29 mouse cellular contexts compared by ENCODE assay signal in genomic region chr17:23609612-23610011, GRCm38 (mm10). TPM values are rescaled to one million over a fixed set of nuclear protein-coding genes. Genes with fewer than 3 reads are reported as not detected.
A peak's percentile ranks its signal among the peaks of the same experiment; 100 is the strongest.
DNase-seq lines count a peak whose midpoint lies in the region; ATAC-seq and TF ChIP-seq lines count a peak whose summit lies in the region.
"Had no signal": no experiment of that assay in that cellular context is flagged by ENCODE, and none has a peak within 500 bp of the region (broad histone marks: within the 10 kb centered on the region; RNA-seq: fewer than 3 reads in every experiment).

No protein-coding gene starts in this region.

- ATAC-seq in hindbrain, postnatal 0 days, result peak; percentile 66

- no peaks in the 10 kb centered on the region for H3K4me1 ChIP-seq in hindbrain, postnatal 0 days (ENCODE audit: insufficient read depth, low read length)
- no peaks in the 10 kb centered on the region for H3K4me1 ChIP-seq in hindbrain, embryonic 10.5 days (replicated peaks)
- peaks cover 7% of the 10 kb centered on the region for H3K4me1 ChIP-seq in bone marrow, adult 2 months (ENCODE audit: control insufficient read depth, insufficient read depth, low read length)
- H3K4me1 ChIP-seq: embryonic facial prominence, embryonic 15.5 days; hindbrain, embryonic 12.5 days; limb, embryonic 12.5 days had no signal

- no peak for TF ChIP-seq POLR2A in bone marrow, adult 2 months (IDR thresholded peaks at IDR 0.05; ENCODE audit: borderline replicate concordance, control insufficient read depth, low read depth, low read length)

- DNase-seq in hindbrain, postnatal 0 days (ENCODE audit: low spot score), result peak; percentile 46
- DNase-seq in hindbrain, embryonic 10.5 days (ENCODE audit: low spot score), result no peak
- peak; percentile 52 to 67 for DNase-seq in cerebellum, adult 18-20 months
- DNase-seq in cerebellum, postnatal 14 days, result peak; percentile 87 to 93
- no peak for DNase-seq in c-Kit-positive CD71-positive TER-119-positive erythroid progenitor cells, embryonic 14.5 days (ENCODE audit: low spot score)
- DNase-seq in kidney, postnatal 36 days, result no peak
- no peak for DNase-seq in embryo, embryonic 10 days (ENCODE audit: low spot score)
- DNase-seq: kidney, adult 18-20 months; liver, postnatal 0 days; lung, postnatal 10 days; right cerebral cortex, postnatal 14 days had no signal

- H3K9ac ChIP-seq in hindbrain, postnatal 0 days (replicated peaks; ENCODE audit: low read length), result no peak overlapping the region
- H3K9ac ChIP-seq: embryonic facial prominence, embryonic 15.5 days; hindbrain, embryonic 12.5 days; limb, embryonic 12.5 days; liver, postnatal 0 days had no signal

- H3K27me3 ChIP-seq in hindbrain, postnatal 0 days (ENCODE audit: insufficient read depth, low read length), result no peaks in the 10 kb centered on the region
- no peaks in the 10 kb centered on the region for H3K27me3 ChIP-seq in hindbrain, embryonic 10.5 days (ENCODE audit: insufficient read depth, poor library complexity, severe bottlenecking)
- H3K27me3 ChIP-seq: embryonic facial prominence, embryonic 15.5 days; limb, embryonic 12.5 days had no signal

- H3K4me2 ChIP-seq in hindbrain, postnatal 0 days (ENCODE audit: low read depth, low read length), result no peak overlapping the region
- H3K4me2 ChIP-seq: embryonic facial prominence, embryonic 15.5 days; heart, embryonic 11.5 days; hindbrain, embryonic 12.5 days; limb, embryonic 12.5 days; liver, embryonic 11.5 days; midbrain, embryonic 11.5 days had no signal

- H3K9me3 ChIP-seq in hindbrain, postnatal 0 days (ENCODE audit: low read length), result no peaks in the 10 kb centered on the region
- no peaks in the 10 kb centered on the region for H3K9me3 ChIP-seq in hindbrain, embryonic 10.5 days
- H3K9me3 ChIP-seq: embryonic facial prominence, embryonic 15.5 days; hindbrain, embryonic 12.5 days; limb, embryonic 12.5 days had no signal

- TF ChIP-seq CTCF in hindbrain, postnatal 0 days (IDR thresholded peaks at IDR 0.05; ENCODE audit: low read depth), result no peak
- no peak for TF ChIP-seq CTCF in bone marrow, adult 2 months (IDR thresholded peaks at IDR 0.05; ENCODE audit: control insufficient read depth, insufficient read depth, low read length)

- WGBS in hindbrain, postnatal 0 days, result 80% methylated on average over 24 of the region's 24 CpGs
- WGBS in hindbrain, embryonic 10.5 days, result 95% methylated on average over 24 of the region's 24 CpGs
- 89% methylated on average over 24 of the region's 24 CpGs for WGBS in bone marrow, adult 2 months

- H3K4me3 ChIP-seq in hindbrain, postnatal 0 days (ENCODE audit: low read length), result no peak overlapping the region
- H3K4me3 ChIP-seq in hindbrain, embryonic 10.5 days, result no peak overlapping the region
- H3K4me3 ChIP-seq in bone marrow, adult 2 months (replicated peaks; ENCODE audit: control insufficient read depth, low read depth, low read length), result no peak overlapping the region
- H3K4me3 ChIP-seq: embryonic facial prominence, embryonic 15.5 days; hindbrain, embryonic 12.5 days; limb, embryonic 12.5 days had no signal

- no peak overlapping the region for H3K27ac ChIP-seq in hindbrain, postnatal 0 days
- no peak overlapping the region for H3K27ac ChIP-seq in hindbrain, embryonic 10.5 days
- H3K27ac ChIP-seq in bone marrow, adult 2 months (ENCODE audit: control insufficient read depth, insufficient read depth, low read depth, low read length, poor library complexity), result peak overlapping the region; percentile 41
- H3K27ac ChIP-seq: embryonic facial prominence, embryonic 15.5 days; hindbrain, embryonic 12.5 days; limb, embryonic 12.5 days had no signal

- H3K36me3 ChIP-seq in hindbrain, postnatal 0 days (ENCODE audit: insufficient read depth, low read length), result no peaks in the 10 kb centered on the region
- H3K36me3 ChIP-seq in hindbrain, embryonic 10.5 days, result no peaks in the 10 kb centered on the region
- H3K36me3 ChIP-seq: embryonic facial prominence, embryonic 15.5 days; hindbrain, embryonic 12.5 days; limb, embryonic 12.5 days had no signal

RNA-seq across cellular contexts. Expression of gene Zscan10, which starts 9.0 kb away (rescaled TPM):
- total RNA-seq in hindbrain, postnatal 0 days (2014; rRNA removed), result 0.10 TPM in 1 of 2 replicates, not detected in the other
- 0.14 and 0.26 TPM in 2 replicates for polyA plus RNA-seq in hindbrain, postnatal 0 days (2015; fragmentation: Nextera tagmentation; extraction: Ambion mirVana)
- 0.92 and 0.94 TPM in 2 replicates for polyA plus RNA-seq in hindbrain, embryonic 10.5 days (2016; fragmentation: Nextera tagmentation; extraction: Ambion mirVana)
- 4.2 TPM in 1 of 2 replicates, not detected in the other for polyA plus RNA-seq in bone marrow, adult 2 months (2011; ENCODE audit: insufficient read depth, insufficient read length, low replicate concordance, missing spikeins)
- total RNA-seq: adrenal gland, adult 18-20 months; gastrocnemius, adult 8-10 months; left cerebral cortex, postnatal 10 days; monocyte, adult 5-6 weeks; neutrophil, adult 5-6 weeks had no signal
- polyA plus RNA-seq: forebrain, embryonic 14.5 days; frontal cortex, adult 2 months; gonadal fat pad, adult 2 months; heart, embryonic 11.5 days; heart, postnatal 0 days; kidney, embryonic 16.5 days; liver, postnatal 0 days; midbrain, embryonic 11.5 days had no signal

RNA-seq across cellular contexts. Expression of gene Zfp13, which starts 10.3 kb away (rescaled TPM):
- total RNA-seq in hindbrain, postnatal 0 days (2014; rRNA removed), result 37.6 and 44.0 TPM in 2 replicates
- 21.5 and 21.6 TPM in 2 replicates for polyA plus RNA-seq in hindbrain, postnatal 0 days (2015; fragmentation: Nextera tagmentation; extraction: Ambion mirVana)
- 22.5 and 23.4 TPM in 2 replicates for polyA plus RNA-seq in hindbrain, embryonic 10.5 days (2016; fragmentation: Nextera tagmentation; extraction: Ambion mirVana)
- polyA plus RNA-seq in bone marrow, adult 2 months (2011; ENCODE audit: insufficient read depth, insufficient read length, low replicate concordance, missing spikeins), result not detected in 2 replicates
- total RNA-seq: monocyte, adult 5-6 weeks; neutrophil, adult 5-6 weeks had no signal

RNA-seq across cellular contexts. Expression of gene Mmp25, which starts 35.5 kb away (rescaled TPM):
- total RNA-seq in hindbrain, postnatal 0 days (2014; rRNA removed), result 0.65 and 1.2 TPM in 2 replicates
- polyA plus RNA-seq in hindbrain, postnatal 0 days (2015; fragmentation: Nextera tagmentation; extraction: Ambion mirVana), result 1.2 and 1.3 TPM in 2 replicates
- polyA plus RNA-seq in hindbrain, embryonic 10.5 days (2016; fragmentation: Nextera tagmentation; extraction: Ambion mirVana), result 1.00 and 1.4 TPM in 2 replicates
- polyA plus RNA-seq in bone marrow, adult 2 months (2011; ENCODE audit: insufficient read depth, insufficient read length, low replicate concordance, missing spikeins), result 4.8 and 18.0 TPM in 2 replicates
- total RNA-seq: gastrocnemius, adult 8-10 months had no signal
- polyA plus RNA-seq: liver, embryonic 11.5 days had no signal

RNA-seq across cellular contexts. Expression of gene Zfp213, which starts 45.6 kb away (rescaled TPM):
- 17.1 and 28.1 TPM in 2 replicates for total RNA-seq in hindbrain, postnatal 0 days (2014; rRNA removed)
- 9.4 and 10.3 TPM in 2 replicates for polyA plus RNA-seq in hindbrain, postnatal 0 days (2015; fragmentation: Nextera tagmentation; extraction: Ambion mirVana)
- 25.3 and 27.5 TPM in 2 replicates for polyA plus RNA-seq in hindbrain, embryonic 10.5 days (2016; fragmentation: Nextera tagmentation; extraction: Ambion mirVana)
- polyA plus RNA-seq in bone marrow, adult 2 months (2011; ENCODE audit: insufficient read depth, insufficient read length, low replicate concordance, missing spikeins), result 3.6 and 4.3 TPM in 2 replicates

RNA-seq across cellular contexts. Expression of gene Bicdl2, which starts 50.7 kb away (rescaled TPM):
- not detected in 2 replicates for total RNA-seq in hindbrain, postnatal 0 days (2014; rRNA removed)
- polyA plus RNA-seq in hindbrain, postnatal 0 days (2015; fragmentation: Nextera tagmentation; extraction: Ambion mirVana), result 0.11 and 0.18 TPM in 2 replicates
- 0.41 and 0.51 TPM in 2 replicates for polyA plus RNA-seq in hindbrain, embryonic 10.5 days (2016; fragmentation: Nextera tagmentation; extraction: Ambion mirVana)
- polyA plus RNA-seq in bone marrow, adult 2 months (2011; ENCODE audit: insufficient read depth, insufficient read length, low replicate concordance, missing spikeins), result 0.66 and 2.2 TPM in 2 replicates
- total RNA-seq: adrenal gland, adult 18-20 months; gastrocnemius, adult 8-10 months; layer of hippocampus, postnatal 14 days; left cerebral cortex, postnatal 10 days; monocyte, adult 5-6 weeks; neutrophil, adult 5-6 weeks had no signal
- polyA plus RNA-seq: forebrain, embryonic 14.5 days; frontal cortex, adult 2 months had no signal

Comparison
In these comparisons a context has a peak if more than half of its experiments do, and no peak if none do; other contexts are left out.
1. DNase-seq: peak in hindbrain, postnatal 0 days (single experiment), cerebellum, adult 18-20 months (2 of 2) and cerebellum, postnatal 14 days (2 of 2); none in hindbrain, embryonic 10.5 days (single experiment), c-Kit-positive CD71-positive TER-119-positive erythroid progenitor cells, embryonic 14.5 days (single experiment), kidney, postnatal 36 days (0 of 2) and embryo, embryonic 10 days (single experiment).